Mouse (Mus musculus): Measurements from ENCODE around the gene Zfp426.

DNA sequence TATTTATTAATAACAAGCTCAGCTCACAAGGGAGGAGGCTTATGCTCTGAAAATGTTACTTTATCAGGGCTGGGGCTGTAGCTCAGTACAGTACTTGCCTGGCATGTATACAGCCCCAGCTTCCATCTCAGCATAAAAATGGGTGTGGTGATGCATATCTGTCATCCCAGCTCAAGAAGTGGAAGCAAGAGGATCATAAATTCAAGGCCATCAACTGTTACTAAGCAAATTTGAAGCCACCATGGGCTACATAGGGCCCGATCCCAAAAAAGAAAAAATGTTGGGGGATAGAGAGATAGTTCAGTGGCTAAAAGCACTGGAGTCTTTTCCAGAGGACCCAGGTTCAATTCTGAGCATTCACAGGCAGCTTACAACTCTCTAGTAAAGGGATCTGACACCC lies 15.9 kb downstream of the Zfp426 start:
- TF ChIP-seq CTCF (IDR thresholded peaks at IDR 0.05; ENCODE audit: extremely low read depth, insufficient read depth, low read length), result no peak
- no peak for TF ChIP-seq POLR2A (IDR thresholded peaks at IDR 0.05; ENCODE audit: extremely low read depth, insufficient read depth, low read length)

Measured in cortical plate, adult 2 months (tissue).